Comparison of ENCODE assay signal across 24 mouse cellular contexts in genomic region chr3:87367511-87367910, GRCm38 (mm10). TPM values are rescaled to one million over a fixed set of nuclear protein-coding genes. Genes with fewer than 3 reads are reported as not detected.
A peak's percentile ranks its signal among the peaks of the same experiment; 100 is the strongest.
DNase-seq lines count a peak whose midpoint lies in the region; ATAC-seq and TF ChIP-seq lines count a peak whose summit lies in the region.
"Had no signal": no experiment of that assay in that cellular context is flagged by ENCODE, and none has a peak within 500 bp of the region (broad histone marks: within the 10 kb centered on the region; RNA-seq: fewer than 3 reads in every experiment).

No protein-coding gene starts in this region.

- peak; percentile 74 for DNase-seq in heart, adult 11 months
- peak; percentile 66 for DNase-seq in heart, embryonic 10.5 days (ENCODE audit: low spot score)
- DNase-seq in heart, postnatal 36 days: no peak
- DNase-seq in liver, postnatal 0 days: peak; percentile 7
- DNase-seq: adrenal gland, adult 2 months; adrenal gland, adult 8-10 months; adrenal gland, postnatal 10 days; adrenal gland, postnatal 14 days; adrenal gland, postnatal 25 days; adrenal gland, postnatal 36 days; B cell, adult 2 months; cerebellum, adult 11 months; cerebellum, adult 11-12 months; cerebellum, adult 18-20 months had no signal

- no peak overlapping the region for H3K27ac ChIP-seq in heart, embryonic 11.5 days (ENCODE audit: low read depth, low read length)
- no peak overlapping the region for H3K27ac ChIP-seq in heart, embryonic 10.5 days
- no peak overlapping the region for H3K27ac ChIP-seq in liver, postnatal 0 days (ENCODE audit: low read depth)
- H3K27ac ChIP-seq in liver, embryonic 12.5 days: no peak overlapping the region

- no peak for TF ChIP-seq EP300 in liver, postnatal 0 days (IDR thresholded peaks at IDR 0.05; ENCODE audit: low read depth)

- 77% methylated on average over 10 of the region's 10 CpGs for WGBS in heart, embryonic 11.5 days (ENCODE audit: insufficient replicate concordance)
- WGBS in heart, embryonic 10.5 days: 80% methylated on average over 10 of the region's 10 CpGs
- 69% methylated on average over 10 of the region's 10 CpGs for WGBS in liver, postnatal 0 days (ENCODE audit: insufficient replicate concordance)
- 72% methylated on average over 10 of the region's 10 CpGs for WGBS in liver, embryonic 12.5 days (ENCODE audit: insufficient replicate concordance)

- intact Hi-C loops in heart, postnatal 36 days (cut with DNase I): no loop called here

- no peaks in the 10 kb centered on the region for H3K9me3 ChIP-seq in heart, embryonic 11.5 days (replicated peaks; ENCODE audit: control insufficient read depth, low read length)
- H3K9me3 ChIP-seq in heart, embryonic 10.5 days: no peaks in the 10 kb centered on the region
- H3K9me3 ChIP-seq in liver, postnatal 0 days (ENCODE audit: low read length): no peaks in the 10 kb centered on the region
- no peaks in the 10 kb centered on the region for H3K9me3 ChIP-seq in liver, embryonic 12.5 days (replicated peaks)
- H3K9me3 ChIP-seq: G1E had no signal

- H3K9ac ChIP-seq in heart, embryonic 11.5 days (ENCODE audit: low read depth, low read length): no peak overlapping the region
- no peak overlapping the region for H3K9ac ChIP-seq in liver, postnatal 0 days (replicated peaks)
- no peak overlapping the region for H3K9ac ChIP-seq in liver, embryonic 12.5 days

- no peak for TF ChIP-seq CTCF in liver, postnatal 0 days (IDR thresholded peaks at IDR 0.05; ENCODE audit: low read depth)

- no peak for ATAC-seq in heart, embryonic 11.5 days (replicated peaks; ENCODE audit: insufficient number of reproducible peaks, low FRiP score, low TSS enrichment)
- ATAC-seq in liver, postnatal 0 days: no peak
- ATAC-seq in liver, embryonic 12.5 days: no peak
- ATAC-seq: activated CD4-positive, CD25-positive, alpha-beta regulatory T cell, adult 4 months; CD4-positive, CD25-positive, alpha-beta regulatory T cell, adult 4 months; Patski had no signal

- H3K4me3 ChIP-seq in heart, embryonic 11.5 days (ENCODE audit: low read depth, low read length): no peak overlapping the region
- no peak overlapping the region for H3K4me3 ChIP-seq in heart, embryonic 10.5 days
- no peak overlapping the region for H3K4me3 ChIP-seq in liver, postnatal 0 days (ENCODE audit: low read depth, low read length)
- H3K4me3 ChIP-seq in liver, embryonic 12.5 days: no peak overlapping the region

- no peaks in the 10 kb centered on the region for H3K36me3 ChIP-seq in heart, embryonic 11.5 days (ENCODE audit: control insufficient read depth, insufficient read depth, low read length)
- H3K36me3 ChIP-seq in heart, embryonic 10.5 days: no peaks in the 10 kb centered on the region
- no peaks in the 10 kb centered on the region for H3K36me3 ChIP-seq in liver, postnatal 0 days (replicated peaks; ENCODE audit: insufficient read depth, low read length)
- no peaks in the 10 kb centered on the region for H3K36me3 ChIP-seq in liver, embryonic 12.5 days
- H3K36me3 ChIP-seq: G1E had no signal

- H3K4me1 ChIP-seq in heart, embryonic 11.5 days (ENCODE audit: control insufficient read depth, insufficient read depth, low read length): no peaks in the 10 kb centered on the region
- H3K4me1 ChIP-seq in heart, embryonic 10.5 days: no peaks in the 10 kb centered on the region
- H3K4me1 ChIP-seq in liver, postnatal 0 days (ENCODE audit: insufficient read depth): no peaks in the 10 kb centered on the region
- no peaks in the 10 kb centered on the region for H3K4me1 ChIP-seq in liver, embryonic 12.5 days

- no peak overlapping the region for H3K4me2 ChIP-seq in heart, embryonic 11.5 days
- no peak overlapping the region for H3K4me2 ChIP-seq in liver, postnatal 0 days (ENCODE audit: low read depth, low read length)
- no peak overlapping the region for H3K4me2 ChIP-seq in liver, embryonic 12.5 days

- no peaks in the 10 kb centered on the region for H3K27me3 ChIP-seq in heart, embryonic 11.5 days (ENCODE audit: control insufficient read depth, insufficient read depth, low read length)
- peaks cover 4% of the 10 kb centered on the region; the same call in 1 of the 2 replicates for H3K27me3 ChIP-seq in heart, embryonic 10.5 days (ENCODE audit: insufficient read depth, poor library complexity, severe bottlenecking)
- no peaks in the 10 kb centered on the region for H3K27me3 ChIP-seq in liver, postnatal 0 days (ENCODE audit: insufficient read depth, low read length)
- H3K27me3 ChIP-seq in liver, embryonic 12.5 days (replicated peaks): no peaks in the 10 kb centered on the region
- H3K27me3 ChIP-seq: CH12.LX had no signal

RNA-seq across cellular contexts. Expression of gene Fcrl1, which starts 8.7 kb away (rescaled TPM):
- 0.48 TPM in 1 of 2 replicates, not detected in the other for polyA plus RNA-seq in heart, embryonic 11.5 days (2014; fragmentation: Nextera tagmentation; extraction: Ambion mirVana)
- polyA plus RNA-seq in heart, embryonic 10.5 days (2016; fragmentation: Nextera tagmentation; extraction: Ambion mirVana): not detected in 2 replicates
- under 1 TPM in 1 of 2 experiments, not detected in 1; 0.31 TPM for total RNA-seq in heart, postnatal 36 days (2021)
- 0.95 and 1.7 TPM in 2 replicates for polyA plus RNA-seq in liver, postnatal 0 days (2015; fragmentation: Nextera tagmentation; extraction: Ambion mirVana)
- polyA plus RNA-seq in liver, embryonic 12.5 days (2016; fragmentation: Nextera tagmentation; extraction: Ambion mirVana): 0.75 and 0.79 TPM in 2 replicates
- total RNA-seq: adrenal gland, adult 2 months; MEL had no signal
- polyA plus RNA-seq: C2C12, G1E had no signal

RNA-seq across cellular contexts. Expression of gene Cd5l, which starts 9.8 kb away (rescaled TPM):
- polyA plus RNA-seq in heart, embryonic 11.5 days (2014; fragmentation: Nextera tagmentation; extraction: Ambion mirVana): 0.31 TPM in 1 of 2 replicates, not detected in the other
- polyA plus RNA-seq in heart, embryonic 10.5 days (2016; fragmentation: Nextera tagmentation; extraction: Ambion mirVana): not detected in 2 replicates
- 1 to 10 TPM in 1 of 2 experiments, under 1 TPM in 1; 0.54 to 1.1 TPM for total RNA-seq in heart, postnatal 36 days (2021)
- 64.4 and 70.9 TPM in 2 replicates for polyA plus RNA-seq in liver, postnatal 0 days (2015; fragmentation: Nextera tagmentation; extraction: Ambion mirVana)
- 9.3 and 9.6 TPM in 2 replicates for polyA plus RNA-seq in liver, embryonic 12.5 days (2016; fragmentation: Nextera tagmentation; extraction: Ambion mirVana)
- total RNA-seq: ES-E14, MEL had no signal
- polyA plus RNA-seq: C2C12, G1E, Patski had no signal

Comparison
In these comparisons a context has a peak if more than half of its experiments do, and no peak if none do; other contexts are left out.
1. DNase-seq: peak in heart, adult 11 months (single experiment), heart, embryonic 10.5 days (single experiment) and liver, postnatal 0 days (single experiment); none in heart, postnatal 36 days (0 of 2).